Mouse (Mus musculus) granulocyte monocyte progenitor cell, adult 5-6 weeks (primary cell): ENCODE results near the gene Crtc2. TPM values are rescaled to one million over a fixed set of nuclear protein-coding genes. Genes with fewer than 3 reads are reported as not detected.

Experiments
- ATAC-seq: replicated peaks from 2 replicates; pipeline ENCODE4 v1.8.0; 2016; ENCODE audit warnings: mild to moderate bottlenecking, moderate TSS enrichment, inconsistent platforms; ENCODE audit not compliant: poor library complexity, severe bottlenecking
- total RNA-seq, 2 experiments: library from RNA; stranded (forward) in 1 of 2; stranded (reverse) in 1 of 2; fragments of 200-712, 200-1000 nt in 1 of 2; fragments of >200 nt in 1 of 2; fragmentation: Nextera tagmentation in 1 of 2; gene quantifications; 2 replicates each; pipeline ENCODE4 v1.2.3; 2014 to 2017

Gene Crtc2
- total RNA-seq, 2 experiments from 2014 or later, result 11.4 to 49.5 TPM

DNA sequence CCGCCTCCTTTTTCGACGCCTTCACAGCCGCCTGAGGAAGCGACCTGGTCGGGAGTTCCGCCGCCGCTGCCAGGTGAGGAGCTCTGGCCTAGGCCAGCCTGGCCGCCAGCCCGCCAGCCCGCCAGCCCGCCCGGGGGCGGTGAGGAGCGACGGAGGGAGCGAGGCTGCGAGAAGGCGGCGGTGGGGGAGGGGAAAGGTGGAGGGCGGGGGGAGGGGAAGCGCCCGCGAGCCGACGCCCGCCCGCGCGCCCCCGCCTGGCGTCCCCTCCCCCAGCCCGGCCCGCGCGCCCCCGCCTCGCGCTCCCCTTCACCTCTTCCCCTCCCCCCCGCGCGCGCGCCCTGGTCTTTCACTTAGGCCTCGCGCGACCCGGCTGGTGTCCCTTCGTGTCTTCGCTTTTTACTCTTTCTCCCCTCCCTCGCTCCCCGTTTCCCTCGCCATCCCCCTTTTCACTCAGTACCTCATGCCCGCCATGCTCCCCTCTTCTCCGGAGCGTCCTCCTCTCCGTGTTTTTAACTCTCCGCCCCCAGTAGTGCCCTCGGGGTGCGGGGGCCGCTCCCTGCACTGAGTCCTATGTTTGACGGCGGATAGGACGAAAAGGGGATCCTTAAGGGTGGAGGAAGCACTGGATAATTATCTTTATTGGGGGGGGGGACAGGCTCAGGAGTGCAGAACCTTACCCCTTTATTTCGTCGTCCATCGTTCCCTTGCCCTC, 39.5 kb downstream of the Crtc2 start:
- peak; percentile 6; the same call in 1 of the 2 replicates for ATAC-seq

DNA sequence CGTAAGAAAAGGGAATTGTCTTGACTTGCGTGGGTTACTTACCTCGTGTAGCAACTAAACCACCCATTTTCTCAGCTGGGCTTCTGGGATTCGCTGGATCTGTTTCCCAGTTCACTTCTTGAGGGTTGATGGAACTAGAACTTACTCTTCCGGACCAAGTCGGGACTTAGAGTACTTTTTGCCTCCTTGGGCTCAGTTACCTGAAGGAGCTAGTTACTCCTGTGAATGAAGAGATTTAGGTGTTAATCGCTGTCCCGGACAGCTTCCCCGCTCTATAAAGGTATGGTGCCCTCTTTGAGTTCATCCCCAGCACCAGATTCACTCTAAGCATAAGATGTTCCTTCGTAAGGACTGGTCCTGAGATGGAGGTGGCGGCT, 40.1 kb downstream of the Crtc2 start:
- no peak for ATAC-seq

DNA sequence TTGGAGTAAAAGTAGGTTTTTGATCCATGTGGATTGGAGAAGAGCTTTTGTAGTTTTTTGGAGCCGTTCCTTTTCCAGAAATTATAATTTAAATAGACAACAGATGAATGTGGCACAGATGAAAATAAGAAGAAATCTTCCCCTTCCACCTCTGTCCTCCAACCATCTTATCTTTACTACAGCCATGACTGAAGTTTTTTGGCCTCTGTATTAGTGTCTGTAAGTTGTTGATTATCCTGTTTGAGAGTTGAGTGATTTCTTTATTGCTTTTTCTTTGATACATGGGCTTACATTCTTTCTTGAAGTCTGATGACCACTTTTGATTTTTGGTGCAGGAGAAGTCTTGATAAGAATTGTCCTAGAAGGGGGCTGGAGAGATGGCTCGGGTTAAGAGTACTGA, 40.7 kb downstream of the Crtc2 start:
- ATAC-seq, result no peak

DNA sequence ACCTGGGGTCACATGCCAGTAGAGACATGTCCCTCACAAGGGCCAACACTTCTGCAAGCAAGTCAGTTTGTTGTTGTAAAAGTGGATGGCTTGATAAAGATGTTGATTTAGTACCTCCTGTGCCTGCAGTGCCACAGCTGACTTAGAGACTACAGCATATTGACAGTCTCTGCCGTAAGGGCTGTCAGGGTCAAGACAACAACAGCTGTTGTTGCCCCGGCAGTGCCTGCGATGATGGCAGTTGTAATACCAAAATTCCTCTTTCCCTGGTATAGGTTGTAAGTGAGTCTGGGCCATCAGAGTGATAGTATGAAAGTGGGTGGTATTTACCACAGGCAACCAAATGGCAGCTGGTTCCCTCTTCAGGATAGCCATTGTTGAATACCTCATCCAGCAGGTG, 51.8 kb downstream of the Crtc2 start:
- ATAC-seq, result no peak

DNA sequence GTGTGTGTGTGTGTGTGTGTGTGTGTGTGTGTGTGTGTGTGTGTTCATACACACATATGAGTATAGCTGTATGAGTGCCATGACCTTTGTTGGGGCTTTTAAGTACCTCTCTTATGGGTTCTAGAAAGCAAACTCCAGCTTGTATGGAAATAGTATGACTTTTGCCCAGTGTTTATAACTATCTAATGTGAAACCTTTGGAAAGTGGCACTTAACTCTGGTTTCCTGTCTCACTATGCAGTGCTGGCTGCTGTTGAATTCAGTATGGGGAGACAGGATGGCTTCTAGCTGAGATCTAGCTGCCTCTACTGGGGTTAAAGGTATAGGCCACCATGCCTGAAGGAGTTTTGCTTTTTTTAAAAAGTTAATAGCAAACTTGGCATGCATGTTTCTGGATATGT, 55.6 kb downstream of the Crtc2 start:
- ATAC-seq, result no peak

DNA sequence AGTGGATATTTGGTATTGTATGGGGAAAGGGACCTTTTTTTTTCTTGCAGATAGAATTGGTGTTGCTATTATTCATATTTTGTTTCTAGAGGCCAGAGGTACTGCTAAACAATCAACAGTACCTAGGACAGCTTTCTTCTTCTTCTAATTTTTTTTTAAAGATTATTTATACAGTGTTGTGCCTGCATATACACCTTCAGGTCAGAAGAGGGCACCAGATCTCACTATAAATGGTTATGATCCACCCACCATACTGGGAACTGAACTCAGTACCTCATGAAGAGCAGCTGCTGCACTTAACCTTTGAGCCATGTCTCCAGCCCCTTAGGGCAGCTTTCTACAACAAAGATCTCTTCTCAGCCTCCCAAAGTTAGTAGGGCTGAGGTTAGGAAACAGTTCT, 59.4 kb downstream of the Crtc2 start:
- peak; percentile 85 for ATAC-seq

Other genes starting within 250 kb of the Crtc2 start
- gene 4933434E20Rik, start 202.5 kb upstream of the Crtc2 start, total RNA-seq (2014; fragmentation: Nextera tagmentation), result 35.2 and 45.3 TPM in 2 replicates
- 49.6 and 63.6 TPM in 2 replicates for gene 4933434E20Rik, start 202.5 kb upstream of the Crtc2 start, total RNA-seq (2017)
- 242 and 252 TPM in 2 replicates for gene Ubap2l, start 201.5 kb upstream of the Crtc2 start, total RNA-seq (2014; fragmentation: Nextera tagmentation)
- gene Ubap2l, start 201.5 kb upstream of the Crtc2 start, total RNA-seq (2017), result 124 and 135 TPM in 2 replicates
- gene Tpm3, start 181.5 kb upstream of the Crtc2 start, total RNA-seq (2014; fragmentation: Nextera tagmentation), result 529 and 543 TPM in 2 replicates
- gene Tpm3, start 181.5 kb upstream of the Crtc2 start, total RNA-seq (2017), result 806 and 846 TPM in 2 replicates
- gene Nup210l, start 150.0 kb upstream of the Crtc2 start, total RNA-seq (2014; fragmentation: Nextera tagmentation), result 0.28 and 1.8 TPM in 2 replicates
- 0.31 and 0.52 TPM in 2 replicates for gene Nup210l, start 150.0 kb upstream of the Crtc2 start, total RNA-seq (2017)
- 6,284 and 6,500 TPM in 2 replicates for gene Rps27, start 40.5 kb upstream of the Crtc2 start, total RNA-seq (2014; fragmentation: Nextera tagmentation)
- 3,798 and 4,186 TPM in 2 replicates for gene Rps27, start 40.5 kb upstream of the Crtc2 start, total RNA-seq (2017)
- gene Rab13, start 40.5 kb upstream of the Crtc2 start, total RNA-seq (2014; fragmentation: Nextera tagmentation), result 1.1 and 1.3 TPM in 2 replicates
- gene Rab13, start 40.5 kb upstream of the Crtc2 start, total RNA-seq (2017), result 0.52 and 3.0 TPM in 2 replicates
- 85.8 and 89.8 TPM in 2 replicates for gene Jtb, start 22.6 kb upstream of the Crtc2 start, total RNA-seq (2014; fragmentation: Nextera tagmentation)
- 44.6 and 55.5 TPM in 2 replicates for gene Jtb, start 22.6 kb upstream of the Crtc2 start, total RNA-seq (2017)
- gene Creb3l4, start 10.7 kb upstream of the Crtc2 start, total RNA-seq (2014; fragmentation: Nextera tagmentation), result not detected in 2 replicates
- not detected in 2 replicates for gene Creb3l4, start 10.7 kb upstream of the Crtc2 start, total RNA-seq (2017)
- 26.6 and 35.3 TPM in 2 replicates for gene Slc39a1, start 6.0 kb upstream of the Crtc2 start, total RNA-seq (2014; fragmentation: Nextera tagmentation)
- 36.4 and 36.6 TPM in 2 replicates for gene Slc39a1, start 6.0 kb upstream of the Crtc2 start, total RNA-seq (2017)
- 28.1 and 37.5 TPM in 2 replicates for gene Dennd4b, start 11.0 kb downstream of the Crtc2 start, total RNA-seq (2014; fragmentation: Nextera tagmentation)
- gene Dennd4b, start 11.0 kb downstream of the Crtc2 start, total RNA-seq (2017), result 13.6 and 16.5 TPM in 2 replicates
- gene Gatad2b, start 39.0 kb downstream of the Crtc2 start, total RNA-seq (2014; fragmentation: Nextera tagmentation), result 68.7 and 83.6 TPM in 2 replicates
- gene Gatad2b, start 39.0 kb downstream of the Crtc2 start, total RNA-seq (2017), result 19.4 and 19.9 TPM in 2 replicates
- gene Slc27a3, start 135.8 kb downstream of the Crtc2 start, total RNA-seq (2014; fragmentation: Nextera tagmentation), result 2.1 and 4.2 TPM in 2 replicates
- 0.88 and 0.99 TPM in 2 replicates for gene Slc27a3, start 135.8 kb downstream of the Crtc2 start, total RNA-seq (2017)
- gene Ints3, start 179.5 kb downstream of the Crtc2 start, total RNA-seq (2014; fragmentation: Nextera tagmentation), result 29.3 and 47.1 TPM in 2 replicates
- gene Ints3, start 179.5 kb downstream of the Crtc2 start, total RNA-seq (2017), result 18.4 and 25.9 TPM in 2 replicates
- 0.82 TPM in 1 of 2 replicates, not detected in the other for gene Npr1, start 211.7 kb downstream of the Crtc2 start, total RNA-seq (2014; fragmentation: Nextera tagmentation)
- not detected in 2 replicates for gene Npr1, start 211.7 kb downstream of the Crtc2 start, total RNA-seq (2017)
- gene Ilf2, start 222.0 kb downstream of the Crtc2 start, total RNA-seq (2014; fragmentation: Nextera tagmentation), result 120 and 128 TPM in 2 replicates
- gene Ilf2, start 222.0 kb downstream of the Crtc2 start, total RNA-seq (2017), result 176 and 204 TPM in 2 replicates
- gene Snapin, start 236.9 kb downstream of the Crtc2 start, total RNA-seq (2014; fragmentation: Nextera tagmentation), result 31.7 and 47.1 TPM in 2 replicates
- 35.5 and 44.1 TPM in 2 replicates for gene Snapin, start 236.9 kb downstream of the Crtc2 start, total RNA-seq (2017)